Mouse (Mus musculus): Measurements from ENCODE around the gene Klhl32. TPM values are rescaled to one million over a fixed set of nuclear protein-coding genes. Genes with fewer than 3 reads are reported as not detected.
"Not testable (repeated sequence)": the region's sequence is repeated elsewhere in the genome, so short reads cannot be mapped to it uniquely, and the experiment has no call there.

Klhl32 gene
- 0.08 and 0.09 TPM in 2 replicates for polyA plus RNA-seq (2015; fragmentation: Nextera tagmentation; extraction: Ambion mirVana)

DNA sequence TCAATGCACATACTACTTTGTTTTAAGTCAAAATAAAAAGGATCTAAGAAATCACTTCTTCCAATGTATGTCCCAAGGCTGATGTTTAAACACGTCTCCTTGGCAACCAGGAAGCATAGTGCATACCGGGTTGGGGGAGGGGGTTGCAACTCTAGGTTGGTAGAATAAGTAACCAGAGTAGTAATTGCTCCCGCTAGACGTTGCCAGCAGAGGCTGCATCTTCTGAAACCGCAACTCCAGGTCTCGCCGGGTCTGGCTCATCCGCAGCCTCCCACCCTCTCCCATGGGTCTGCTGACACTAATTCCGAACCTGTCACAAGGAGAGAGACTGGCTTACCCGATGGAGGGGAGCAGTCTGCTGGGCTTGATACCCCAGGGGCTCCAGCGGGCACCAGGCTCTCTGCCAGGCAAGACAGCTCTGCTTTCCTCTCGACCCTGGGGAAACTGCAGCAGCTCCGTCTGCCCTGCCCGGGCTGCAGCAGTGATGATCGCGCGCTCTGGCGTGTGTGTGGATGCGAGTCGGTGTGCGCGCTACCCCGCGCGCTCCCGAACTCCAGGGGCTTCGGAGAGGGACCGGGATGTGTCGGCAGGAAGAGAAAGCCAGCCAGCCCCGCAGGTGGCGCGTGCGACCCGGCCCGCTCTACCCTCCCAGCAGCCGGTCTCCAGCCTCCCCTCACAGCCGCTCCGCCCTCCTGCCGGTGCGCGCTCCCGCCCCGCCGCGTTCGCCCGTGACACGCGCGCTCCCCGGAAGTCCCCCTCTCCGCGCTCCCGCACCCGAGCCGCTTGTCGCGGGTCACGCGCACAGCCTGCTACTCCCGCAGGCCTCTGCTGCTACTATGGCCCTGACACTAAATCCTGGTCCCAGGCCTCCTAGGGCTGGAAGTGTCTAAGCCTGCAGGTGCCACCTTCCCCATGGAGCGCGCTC, at the start of gene Klhl32:
TSS of gene Klhl32 (minus strand) at position 724 of the 925 bp plus-strand sequence.
- Histone ChIP-seq H3K36me3 (replicated peaks) (no peaks in the 10 kb centered on the region), H3K27me3 (peaks cover 13% of the 10 kb centered on the region), H3K4me3 (replicated peaks) (peak within 1 kb of the TSS; percentile 56), H3K27ac (replicated peaks) (no peak within 1 kb of the TSS), H3K4me1 (replicated peaks) (peaks cover 8% of the 10 kb centered on the region; the same call in 1 of the 2 replicates), H3K9me3 (replicated peaks) (no peaks in the 10 kb centered on the region), H3K9ac (0 out of 2 replicates have a peak within 1 kb of the TSS, but pooled peaks have one; percentile 21), H3K4me2 (peak within 1 kb of the TSS; percentile 73)
- ATAC-seq (ENCODE audit: insufficient read depth) = peak; percentile 44; the same call in 1 of the 2 replicates
- under 1% methylated on average over 63 of the region's 63 CpGs for WGBS (ENCODE audit: insufficient replicate concordance)

DNA sequence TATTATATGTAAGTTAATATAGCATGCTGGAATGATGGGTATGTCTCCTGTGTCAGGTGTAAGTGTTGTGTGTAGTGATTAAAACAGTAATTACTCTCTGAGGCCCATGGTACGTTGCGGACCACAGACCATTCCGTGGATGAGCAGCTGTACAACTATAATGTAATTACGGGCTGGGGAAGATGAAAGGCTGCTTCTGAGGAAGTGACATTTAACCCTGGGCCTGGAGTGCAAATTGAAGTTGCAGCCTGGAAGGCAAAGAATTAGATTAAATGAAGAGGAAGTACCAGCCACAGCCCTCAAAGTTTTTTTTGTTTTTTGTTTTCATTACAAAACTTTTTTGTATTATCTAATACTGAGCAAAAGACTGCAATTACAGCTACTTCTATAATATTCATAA, 48.2 kb upstream of the Klhl32 start:
- peak overlapping the region; percentile 72 for H3K9ac ChIP-seq
- H3K9me3 ChIP-seq (replicated peaks) = no peaks in the 10 kb centered on the region
- H3K27ac ChIP-seq (replicated peaks) = no peak overlapping the region
- peaks cover 15% of the 10 kb centered on the region for H3K4me1 ChIP-seq (replicated peaks)
- WGBS (ENCODE audit: insufficient replicate concordance) = 31% methylated on average over 4 of the region's 4 CpGs
- peak overlapping the region; percentile 92 for H3K4me2 ChIP-seq
- peaks cover 20% of the 10 kb centered on the region for H3K36me3 ChIP-seq (replicated peaks)
- H3K4me3 ChIP-seq (replicated peaks) = peak overlapping the region; percentile 88
- no peak for ATAC-seq (ENCODE audit: insufficient read depth)
- H3K27me3 ChIP-seq = no peaks in the 10 kb centered on the region

DNA sequence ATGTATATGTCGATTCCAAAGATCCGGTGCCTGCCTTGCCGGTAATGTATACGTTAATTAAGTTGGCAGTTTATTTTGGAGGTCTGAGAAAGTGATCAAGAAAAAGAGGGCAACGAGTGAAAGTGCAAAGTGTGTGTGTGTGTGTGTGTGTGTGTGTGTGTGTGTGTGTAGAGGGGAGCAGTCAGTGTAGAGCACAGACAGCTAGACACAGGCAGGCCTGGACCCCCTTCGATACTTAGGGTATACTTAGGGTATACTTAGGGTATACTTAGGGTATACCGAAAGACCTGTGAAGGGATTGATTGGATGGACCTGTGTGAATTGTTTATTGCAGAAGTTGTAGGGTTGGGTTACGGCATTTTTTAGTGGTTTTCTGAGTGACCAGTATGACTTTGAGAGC, 47.7 kb upstream of the Klhl32 start:
- peaks cover 15% of the 10 kb centered on the region for H3K4me1 ChIP-seq (replicated peaks)
- no peak for ATAC-seq (ENCODE audit: insufficient read depth)

DNA sequence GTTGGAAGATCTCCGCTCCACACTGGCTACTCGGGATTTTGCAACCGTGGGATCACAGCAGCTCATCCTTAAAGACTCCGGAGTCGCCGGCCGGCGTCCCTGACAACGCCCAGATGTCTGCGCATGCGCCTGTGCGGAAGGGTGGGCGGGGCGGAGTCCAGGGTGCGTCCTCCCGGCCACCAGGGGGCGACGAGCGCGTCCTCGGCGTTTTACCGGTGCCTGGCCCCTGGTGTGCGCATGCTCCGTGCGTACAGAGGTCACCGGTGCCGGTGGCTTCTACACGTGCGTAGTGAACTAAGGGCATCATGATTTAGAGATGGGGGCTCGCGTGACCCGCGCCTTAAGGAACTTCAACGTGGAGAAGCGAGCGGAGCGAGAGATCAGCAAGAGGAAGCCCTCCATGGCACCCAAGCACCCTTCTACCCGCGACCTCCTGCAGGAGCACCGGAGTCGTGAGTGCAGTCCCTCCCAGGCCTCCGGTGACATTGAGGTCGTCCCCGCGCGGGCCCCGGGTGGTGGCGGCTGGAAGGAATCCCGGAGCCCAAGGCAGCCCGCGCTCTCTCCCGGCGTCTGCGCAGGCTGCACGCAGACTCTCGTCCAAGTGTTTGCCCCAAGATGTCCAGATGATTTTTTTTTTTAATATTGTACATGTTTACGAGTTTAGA, 47.1 kb upstream of the Klhl32 start, which contains the start of gene Ndufaf4:
TSS of gene Ndufaf4 (plus strand) at position 233 of the 665 bp plus-strand sequence.
- Histone ChIP-seq H3K27ac (replicated peaks) (0 out of 2 replicates have a peak within 1 kb of the TSS, but pooled peaks have one; percentile 29), H3K4me2 (peak within 1 kb of the TSS; percentile 92), H3K4me3 (replicated peaks) (peak within 1 kb of the TSS; percentile 88), H3K9me3 (replicated peaks) (no peaks in the 10 kb centered on the region), H3K9ac (peak within 1 kb of the TSS; percentile 72), H3K27me3 (no peaks in the 10 kb centered on the region), H3K4me1 (replicated peaks) (peaks cover 15% of the 10 kb centered on the region), H3K36me3 (replicated peaks) (peaks cover 15% of the 10 kb centered on the region)
- under 1% methylated on average over 58 of the region's 58 CpGs for WGBS (ENCODE audit: insufficient replicate concordance)
- ATAC-seq (ENCODE audit: insufficient read depth) = peak; percentile 99

More for the DNA sequence above, 47.7 kb upstream of the Klhl32 start:
- Histone ChIP-seq H3K36me3 (replicated peaks) (peaks cover 20% of the 10 kb centered on the region), H3K27me3 (no peaks in the 10 kb centered on the region), H3K4me2 (peak overlapping the region; percentile 92), H3K9me3 (replicated peaks) (no peaks in the 10 kb centered on the region), H3K4me3 (replicated peaks) (peak overlapping the region; percentile 88), H3K9ac (peak overlapping the region; percentile 72), H3K27ac (replicated peaks) (no peak overlapping the region)
- 17% methylated on average over 8 of the region's 8 CpGs for WGBS (ENCODE audit: insufficient replicate concordance)

DNA sequence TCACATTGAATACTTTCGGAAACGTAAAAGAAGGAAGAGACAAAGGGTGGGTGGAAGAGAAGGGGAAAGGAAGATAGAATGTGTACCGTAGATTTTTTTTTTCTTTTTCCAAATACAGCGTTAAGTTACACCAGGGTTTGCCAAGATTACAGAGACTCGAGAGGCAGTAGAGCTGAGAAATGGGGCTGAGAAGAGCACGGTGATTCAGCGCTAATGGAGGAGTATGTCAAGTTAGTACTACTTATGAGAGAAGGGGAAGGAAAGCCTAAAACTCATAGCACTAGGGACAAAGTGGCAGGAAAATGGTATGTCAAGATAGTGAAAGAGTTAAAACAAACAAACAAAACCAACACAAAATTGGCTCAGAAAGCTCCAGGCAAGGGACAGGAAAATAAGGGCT, 46.4 kb upstream of the Klhl32 start:
- H3K9ac ChIP-seq = peak overlapping the region; percentile 40
- 12% methylated on average over 7 of the region's 7 CpGs for WGBS (ENCODE audit: insufficient replicate concordance)
- H3K27ac ChIP-seq (replicated peaks) = no peak overlapping the region
- H3K4me2 ChIP-seq = peak overlapping the region; percentile 92
- H3K4me1 ChIP-seq (replicated peaks) = peaks cover 15% of the 10 kb centered on the region
- H3K9me3 ChIP-seq (replicated peaks) = no peaks in the 10 kb centered on the region
- H3K36me3 ChIP-seq (replicated peaks) = peaks cover 13% of the 10 kb centered on the region
- ATAC-seq (ENCODE audit: insufficient read depth) = peak; percentile 66
- peak overlapping the region; percentile 88 for H3K4me3 ChIP-seq (replicated peaks)
- H3K27me3 ChIP-seq = no peaks in the 10 kb centered on the region

DNA sequence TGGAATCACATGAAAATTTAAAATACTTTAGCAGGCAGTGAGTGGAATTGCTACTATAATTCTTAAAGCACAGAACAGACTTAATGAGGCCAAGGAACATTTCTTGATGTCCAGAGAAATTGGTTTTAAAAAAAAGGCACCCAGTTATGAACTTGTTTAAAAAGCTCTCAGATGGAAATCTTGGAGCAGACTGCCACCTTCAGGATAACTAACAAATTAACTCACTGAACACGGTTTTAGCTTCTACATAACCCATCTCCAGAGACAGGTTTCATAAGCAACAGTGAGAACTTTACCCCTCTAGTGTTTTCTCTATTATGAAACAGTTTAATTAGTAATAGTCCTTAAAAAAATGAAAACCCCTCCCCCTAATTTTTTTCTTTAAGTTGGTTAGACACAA, 45.9 kb upstream of the Klhl32 start:
- no peaks in the 10 kb centered on the region for H3K27me3 ChIP-seq
- H3K4me3 ChIP-seq (replicated peaks) = no peak overlapping the region
- H3K9me3 ChIP-seq (replicated peaks) = no peaks in the 10 kb centered on the region
- peaks cover 9% of the 10 kb centered on the region for H3K36me3 ChIP-seq (replicated peaks)
- H3K4me1 ChIP-seq (replicated peaks) = peaks cover 15% of the 10 kb centered on the region
- no peak overlapping the region for H3K9ac ChIP-seq
- no peak for ATAC-seq (ENCODE audit: insufficient read depth)
- H3K4me2 ChIP-seq = peak overlapping the region; percentile 92
- H3K27ac ChIP-seq (replicated peaks) = no peak overlapping the region
- 3% methylated on average over 1 of the region's 1 CpGs for WGBS (ENCODE audit: insufficient replicate concordance)

DNA sequence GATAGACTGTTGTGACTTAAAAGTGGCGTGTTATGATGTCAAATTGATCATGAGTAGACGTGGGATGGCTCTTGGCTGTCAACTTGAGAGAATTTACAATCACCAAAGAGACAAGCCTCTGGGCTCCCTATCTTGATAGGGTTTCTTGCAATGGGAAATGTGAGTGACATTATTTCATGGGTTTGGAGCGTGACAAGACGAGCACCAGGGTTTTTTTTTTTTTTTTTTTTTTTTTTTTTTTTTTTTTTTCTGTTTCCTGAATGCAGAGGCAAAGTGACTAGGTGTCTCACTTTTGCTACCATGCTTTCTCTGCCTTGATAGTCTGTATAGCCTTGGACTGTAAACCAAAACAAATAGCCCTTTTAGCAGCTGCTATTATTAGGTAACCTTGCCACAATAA, 43.7 kb upstream of the Klhl32 start:
- no peaks in the 10 kb centered on the region for H3K9me3 ChIP-seq (replicated peaks)
- no peak overlapping the region for H3K27ac ChIP-seq (replicated peaks)
- H3K4me1 ChIP-seq (replicated peaks) = peaks cover 15% of the 10 kb centered on the region
- no peak for ATAC-seq (ENCODE audit: insufficient read depth)
- H3K36me3 ChIP-seq (replicated peaks) = no peaks in the 10 kb centered on the region
- no peak overlapping the region for H3K9ac ChIP-seq
- H3K4me3 ChIP-seq (replicated peaks) = no peak overlapping the region
- no peaks in the 10 kb centered on the region for H3K27me3 ChIP-seq
- no peak overlapping the region for H3K4me2 ChIP-seq
- WGBS (ENCODE audit: insufficient replicate concordance) = 44% methylated on average over 4 of the region's 4 CpGs

DNA sequence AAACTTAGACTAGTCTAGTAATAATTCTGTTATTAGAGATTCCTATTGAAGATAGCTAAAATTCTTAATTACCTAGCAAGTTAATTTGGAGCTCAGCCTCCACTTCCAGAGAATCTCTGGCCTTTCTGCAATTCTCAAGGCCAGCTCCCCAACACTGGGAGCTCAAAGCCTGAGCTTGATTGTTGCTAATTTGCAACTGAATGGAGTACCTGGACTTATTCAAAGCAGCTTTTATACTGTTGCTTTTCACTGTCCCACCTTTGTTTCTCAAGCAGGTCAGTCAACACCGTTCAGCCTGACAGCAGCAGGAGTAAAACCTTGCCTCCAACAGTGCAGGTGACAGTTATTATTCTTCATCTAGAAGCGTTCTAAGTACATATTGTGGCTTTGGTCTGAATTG, 41.4 kb upstream of the Klhl32 start:
- 54% methylated on average over 2 of the region's 2 CpGs for WGBS (ENCODE audit: insufficient replicate concordance)
- not testable (repeated sequence) for H3K27me3 ChIP-seq; H3K4me3 ChIP-seq (replicated peaks); H3K9ac ChIP-seq; H3K36me3 ChIP-seq (replicated peaks); H3K4me2 ChIP-seq; H3K9me3 ChIP-seq (replicated peaks); H3K27ac ChIP-seq (replicated peaks); H3K4me1 ChIP-seq (replicated peaks); ATAC-seq (ENCODE audit: insufficient read depth)

DNA sequence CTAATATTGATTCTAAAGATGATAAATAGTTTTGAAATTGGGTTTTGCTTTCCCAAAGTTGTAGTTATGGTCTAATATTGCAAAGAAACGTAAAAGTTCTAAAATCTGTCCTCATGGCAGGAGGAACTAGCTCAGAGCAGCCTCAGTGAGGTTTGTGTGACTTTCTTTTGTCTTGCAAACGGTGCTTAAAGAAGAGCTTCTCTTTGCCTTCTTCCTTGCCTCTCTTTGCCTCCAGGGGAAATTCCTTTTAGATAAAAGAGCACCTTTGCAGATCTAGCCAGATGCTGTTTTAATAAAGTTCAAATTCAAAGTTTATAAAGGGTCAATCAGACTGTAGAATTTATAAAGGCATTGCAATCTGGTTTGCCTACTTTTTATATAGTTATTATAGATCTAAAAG, 38.5 kb upstream of the Klhl32 start:
- not testable (repeated sequence) for H3K4me3 ChIP-seq (replicated peaks); H3K4me1 ChIP-seq (replicated peaks); H3K36me3 ChIP-seq (replicated peaks); H3K9ac ChIP-seq; ATAC-seq (ENCODE audit: insufficient read depth); H3K4me2 ChIP-seq; H3K27ac ChIP-seq (replicated peaks); H3K27me3 ChIP-seq; H3K9me3 ChIP-seq (replicated peaks)
- 34% methylated on average over 2 of the region's 2 CpGs for WGBS (ENCODE audit: insufficient replicate concordance)

DNA sequence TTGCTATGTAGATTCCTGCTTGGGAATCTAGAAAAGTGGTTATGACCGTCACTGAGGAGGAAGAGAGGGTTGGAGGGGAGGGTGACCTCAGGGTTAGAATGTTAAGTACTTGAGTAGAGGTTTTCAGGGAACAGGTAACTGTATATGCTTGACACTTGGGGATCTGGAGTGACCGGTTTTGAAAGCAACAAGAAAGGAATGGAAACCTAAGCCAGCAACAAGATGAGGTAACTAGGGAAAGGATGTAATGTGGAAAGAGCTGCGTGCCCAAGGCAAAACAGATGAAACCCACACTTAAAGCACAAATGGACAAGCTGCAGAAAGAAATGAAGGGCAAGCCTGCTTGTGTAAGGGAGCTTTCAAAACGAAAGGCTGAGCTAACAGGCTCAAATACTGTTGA, 18.3 kb upstream of the Klhl32 start:
- no peaks in the 10 kb centered on the region for H3K9me3 ChIP-seq (replicated peaks)
- no peak overlapping the region for H3K9ac ChIP-seq
- H3K4me3 ChIP-seq (replicated peaks) = no peak overlapping the region
- no peaks in the 10 kb centered on the region for H3K4me1 ChIP-seq (replicated peaks)
- no peaks in the 10 kb centered on the region for H3K27me3 ChIP-seq
- 49% methylated on average over 4 of the region's 4 CpGs for WGBS (ENCODE audit: insufficient replicate concordance)
- H3K36me3 ChIP-seq (replicated peaks) = no peaks in the 10 kb centered on the region
- H3K27ac ChIP-seq (replicated peaks) = no peak overlapping the region
- no peak for ATAC-seq (ENCODE audit: insufficient read depth)
- H3K4me2 ChIP-seq = no peak overlapping the region

DNA sequence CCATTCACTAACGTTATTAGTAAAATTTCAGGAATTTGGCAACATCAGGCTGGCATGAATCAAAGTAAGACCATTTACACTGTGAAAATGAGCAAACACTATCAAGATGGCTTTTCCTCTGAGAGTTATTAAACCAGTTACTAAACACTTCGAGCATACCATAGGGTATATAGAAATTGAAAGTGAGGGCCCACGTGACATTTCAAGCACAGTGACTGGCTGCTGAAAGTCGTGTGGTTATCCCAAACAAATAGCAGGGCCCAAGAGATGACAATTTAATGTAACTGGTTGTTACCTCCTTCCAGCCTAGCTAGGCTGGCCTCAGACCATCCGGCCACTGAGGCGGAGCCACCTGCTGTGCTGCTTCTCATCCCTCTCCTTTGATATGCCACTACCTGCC, 14.8 kb upstream of the Klhl32 start:
- Histone ChIP-seq H3K9ac (no peak overlapping the region), H3K27me3 (no peaks in the 10 kb centered on the region), H3K36me3 (replicated peaks) (no peaks in the 10 kb centered on the region), H3K4me2 (no peak overlapping the region), H3K4me3 (replicated peaks) (no peak overlapping the region), H3K27ac (replicated peaks) (no peak overlapping the region), H3K9me3 (replicated peaks) (no peaks in the 10 kb centered on the region), H3K4me1 (replicated peaks) (no peaks in the 10 kb centered on the region)
- WGBS (ENCODE audit: insufficient replicate concordance) = 31% methylated on average over 6 of the region's 6 CpGs
- no peak for ATAC-seq (ENCODE audit: insufficient read depth)
